Mouse (Mus musculus) thymus, postnatal 4 days (tissue): ENCODE measurements around the gene Gnat2.

Experiments used
- DNase-seq: peaks from one replicate; pipeline ENCODE4 v3.0.0; 2021

The Gnat2 gene

GRCm38 (mm10) chr3:108121101-108121500 is 28.5 kb downstream of the Gnat2 start:
- DNase-seq = no peak

DNA sequence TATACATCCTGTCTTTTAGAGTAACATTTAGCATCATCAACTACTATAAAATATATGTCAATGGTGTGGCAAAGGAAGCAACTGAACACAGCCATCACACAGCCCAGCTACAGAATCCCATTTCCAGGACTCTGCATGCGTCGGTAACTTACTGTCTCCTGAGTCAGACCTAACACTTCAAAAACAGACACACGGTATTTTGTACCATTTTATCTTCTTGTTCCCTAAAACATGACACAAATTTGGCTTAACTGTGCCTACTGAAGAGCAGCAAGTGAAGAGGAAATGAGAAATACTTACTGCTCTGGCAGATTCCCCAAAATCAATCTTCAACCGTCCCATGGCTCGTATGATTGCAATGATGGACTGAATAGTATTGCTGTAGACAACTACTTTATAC is 30.7 kb downstream of the Gnat2 start:
- no peak for DNase-seq

- no peak for DNase-seq
Measured at GRCm38 (mm10) chr3:108124131-108124530, 31.5 kb downstream of the Gnat2 start.

DNA sequence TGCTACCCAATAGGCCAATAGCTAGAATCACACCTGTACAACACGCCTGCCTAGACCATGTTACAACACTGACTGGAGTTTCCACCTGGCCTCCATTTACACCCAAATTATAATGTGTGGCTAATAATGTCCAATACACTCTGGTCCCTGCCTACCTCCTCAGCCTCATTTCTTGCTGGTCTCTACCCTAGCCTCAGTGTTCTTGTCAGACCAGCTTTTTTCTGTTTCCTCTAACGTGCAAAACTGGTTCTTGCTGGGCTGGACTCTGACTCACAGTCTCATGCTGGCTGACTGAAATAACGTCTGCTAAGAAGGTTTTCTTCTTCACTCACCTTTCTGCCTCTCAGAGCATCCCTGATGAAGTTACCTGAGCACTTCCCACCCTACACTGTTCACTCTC is 33.7 kb downstream of the Gnat2 start:
- DNase-seq = no peak

GRCm38 (mm10) chr3:108128520-108128919 is 35.9 kb downstream of the Gnat2 start:
- no peak for DNase-seq

DNA sequence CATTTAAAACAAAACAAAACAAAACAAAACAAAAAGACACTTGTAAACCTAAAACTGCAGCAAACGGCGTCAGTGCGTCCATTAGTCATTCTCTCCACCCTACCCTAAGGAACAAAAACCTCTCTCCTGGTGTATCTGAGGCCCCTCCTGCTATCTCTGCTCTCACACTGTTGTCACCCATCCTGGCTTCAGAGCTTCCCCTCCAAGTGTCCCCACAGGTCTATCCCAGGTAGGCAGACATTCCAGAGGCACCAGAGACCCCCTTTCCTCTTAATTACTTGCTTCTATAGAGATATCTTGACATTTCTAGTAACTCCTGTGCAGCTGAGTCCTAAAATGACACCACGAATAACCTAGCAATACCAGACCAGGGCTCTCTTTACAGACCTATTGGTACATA is 36.8 kb downstream of the Gnat2 start:
- no peak for DNase-seq

DNA sequence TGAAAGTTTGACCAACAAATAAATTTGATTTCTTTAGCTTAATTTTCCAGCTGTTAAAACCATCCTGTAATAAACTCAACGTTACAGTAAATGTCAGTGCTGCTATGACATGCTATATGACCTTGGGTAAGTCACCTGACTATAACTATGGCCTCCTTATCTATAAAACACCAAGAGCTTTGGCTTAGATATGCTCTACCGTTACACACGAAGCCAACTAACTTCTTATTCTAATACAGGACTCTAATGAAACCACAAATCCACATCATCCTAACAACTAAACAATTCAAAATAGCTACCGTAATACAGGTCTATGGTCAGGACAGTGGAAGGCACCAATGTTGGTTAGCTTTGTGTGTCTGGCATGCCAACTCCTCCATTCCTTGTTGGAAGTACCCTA is 37.2 kb downstream of the Gnat2 start:
- DNase-seq = no peak

DNA sequence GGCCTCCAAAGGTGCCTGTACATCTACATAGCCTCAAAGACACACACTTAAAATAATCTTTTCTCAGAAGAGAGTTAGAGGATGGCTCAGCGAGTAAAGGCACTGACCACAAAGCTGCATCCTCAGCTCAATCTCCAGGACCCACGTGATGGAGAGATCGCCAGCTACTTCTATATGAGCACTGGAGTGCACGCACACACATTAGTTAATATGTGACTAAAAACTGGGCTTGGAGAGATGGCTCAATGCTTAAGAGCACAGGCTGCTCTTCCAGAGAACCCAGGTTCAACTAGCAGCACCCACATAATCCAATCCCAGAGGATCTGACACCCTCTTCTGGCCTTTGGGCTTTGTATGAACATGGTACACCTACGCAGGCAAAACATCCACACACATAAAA is 38.6 kb downstream of the Gnat2 start:
- DNase-seq = no peak

DNA sequence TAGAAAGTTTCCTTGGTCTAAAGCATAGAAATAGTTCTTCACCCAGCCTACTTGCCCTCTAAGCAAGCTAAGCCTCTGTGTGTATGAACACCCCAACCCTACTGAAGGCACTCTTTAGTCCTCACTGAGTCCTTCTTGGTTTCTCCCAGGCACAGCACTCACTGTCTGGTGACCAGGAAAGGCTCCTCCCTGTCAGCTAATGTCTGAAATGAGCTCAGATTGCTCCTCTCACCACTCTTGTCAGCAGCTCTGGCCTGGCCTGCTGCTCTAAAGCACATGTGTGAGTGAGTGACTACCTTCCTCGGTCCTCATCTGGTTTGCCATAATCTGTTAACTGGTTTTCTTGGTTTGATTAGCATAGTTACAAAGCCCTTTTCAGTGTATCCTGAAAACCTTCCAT is 39.2 kb downstream of the Gnat2 start:
- DNase-seq = no peak

DNA sequence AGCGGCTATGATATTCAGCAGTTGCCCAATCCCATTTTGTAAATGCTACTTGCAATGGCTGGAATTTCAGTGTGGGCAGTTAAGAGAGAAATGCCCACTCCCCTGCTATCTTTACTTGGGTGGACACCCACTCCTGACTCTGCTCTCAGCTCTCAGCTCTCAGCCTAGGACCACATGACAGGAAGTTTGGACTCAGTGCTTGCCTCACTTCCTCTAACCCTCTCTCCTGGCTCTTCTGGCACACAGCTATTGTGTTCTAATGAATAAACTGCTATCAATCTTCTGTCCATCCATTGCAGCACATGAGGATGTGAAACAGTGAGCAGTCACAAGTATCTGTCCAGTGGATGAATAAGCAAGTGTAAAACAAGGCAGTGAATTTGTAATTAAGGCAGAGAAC is 39.9 kb downstream of the Gnat2 start:
- no peak for DNase-seq

DNA sequence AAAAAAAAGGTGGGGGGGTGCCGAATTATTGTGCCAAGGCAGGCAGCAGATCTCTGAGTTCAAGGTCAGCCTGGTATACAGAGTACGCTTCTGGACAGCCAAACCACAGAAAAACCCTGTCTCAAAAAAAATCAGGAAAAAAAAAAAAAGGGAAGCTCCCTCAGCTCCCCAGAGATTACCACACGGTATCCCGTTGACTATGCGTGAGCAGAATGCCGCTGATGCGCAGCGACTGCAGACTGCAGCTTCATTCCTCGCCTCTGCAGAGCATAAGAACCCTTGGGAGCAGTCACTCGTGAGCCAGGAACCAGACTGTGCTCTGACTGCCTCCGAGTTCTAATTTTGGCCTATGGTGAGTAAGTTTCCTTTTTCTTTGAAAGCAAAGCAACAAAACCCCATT is 42.1 kb downstream of the Gnat2 start:
- DNase-seq = no peak

GRCm38 (mm10) chr3:108139113-108139512 is 46.5 kb downstream of the Gnat2 start:
- DNase-seq = no peak

DNA sequence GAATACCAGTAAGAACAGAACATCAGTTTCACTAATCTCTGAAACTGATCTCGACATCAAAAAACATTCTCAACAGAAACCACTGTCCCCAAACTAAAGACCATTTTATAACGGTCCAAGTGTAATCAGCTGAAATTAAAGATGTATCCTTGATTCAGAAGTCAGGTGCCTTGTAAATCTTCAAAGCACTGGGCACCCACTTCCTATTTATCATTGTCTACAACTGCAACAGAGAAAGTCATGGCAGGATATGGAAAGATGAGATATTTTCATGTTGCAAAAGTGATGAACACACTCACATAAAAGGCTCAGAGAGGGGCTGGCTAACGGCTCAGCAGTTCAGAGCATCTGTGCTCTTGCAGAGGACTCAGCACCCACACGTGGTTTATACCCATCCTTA is 48.2 kb downstream of the Gnat2 start:
- DNase-seq = no peak

- peak; percentile 92 for DNase-seq
Measured at GRCm38 (mm10) chr3:108145534-108146445, 53.2 kb downstream of the Gnat2 start, which contains the start of gene Gnai3. TSS of gene Gnai3 (minus strand) at chr3:108146146.

DNA sequence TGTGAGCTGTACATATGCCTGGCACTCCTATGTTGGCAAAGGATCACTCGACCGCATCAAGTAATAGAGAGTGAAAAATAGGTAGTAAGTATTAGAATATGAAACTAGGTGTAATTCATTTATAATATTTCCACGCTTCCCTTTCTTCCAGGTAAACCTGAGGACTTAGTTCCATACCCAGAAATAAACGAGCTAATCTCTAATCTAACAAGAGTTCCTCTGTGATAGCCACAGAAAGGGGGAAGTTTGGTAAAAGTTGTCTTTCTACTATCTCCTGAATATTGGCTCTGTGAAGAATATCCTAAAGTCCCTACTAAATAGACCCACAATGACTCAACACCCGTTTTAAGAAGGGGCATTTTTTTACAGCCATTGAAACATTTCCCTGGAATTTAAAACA is 54.1 kb downstream of the Gnat2 start:
- no peak for DNase-seq

DNA sequence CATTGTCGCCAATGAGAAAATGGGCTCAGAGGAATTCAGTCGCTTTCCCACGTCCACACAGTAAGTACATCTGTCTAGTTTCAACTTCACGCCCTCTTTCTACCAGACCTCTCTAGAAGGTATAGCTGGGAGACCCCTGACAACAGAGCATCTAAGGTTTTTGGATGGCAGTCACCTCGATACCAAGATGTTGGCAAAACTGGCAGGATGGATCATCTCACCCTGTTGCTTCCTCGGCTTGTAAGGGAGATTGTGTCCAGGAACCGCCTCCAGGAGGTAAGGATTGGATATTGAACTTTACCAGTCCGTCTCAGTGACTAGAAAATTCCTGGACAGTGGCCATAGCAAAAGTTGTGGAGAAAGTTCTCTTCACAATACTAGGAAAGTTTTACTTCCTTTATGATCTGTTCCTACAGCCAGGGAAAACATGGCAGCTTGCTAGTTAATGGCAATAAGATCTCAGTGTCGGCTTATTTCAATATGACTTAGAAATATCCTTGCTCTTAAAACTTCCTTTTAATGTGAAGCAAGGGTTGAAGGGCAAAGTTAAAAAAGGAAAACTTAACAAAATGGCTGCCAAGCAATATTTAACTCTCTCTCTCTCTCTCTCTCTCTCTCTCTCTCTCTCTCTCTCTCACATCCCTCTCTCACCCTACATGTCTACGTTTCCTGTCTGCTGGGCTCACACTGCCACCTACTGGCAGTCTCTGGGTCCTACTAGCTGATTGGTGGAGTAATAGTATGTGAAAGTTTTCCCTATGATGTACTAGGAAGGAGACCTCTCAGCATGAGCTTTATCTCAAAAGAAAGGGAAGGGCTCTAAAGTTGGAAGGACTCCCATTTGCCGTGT is 55.0 kb downstream of the Gnat2 start:
- DNase-seq = peak; percentile 93
